Mouse (Mus musculus) MEL-GATA-1-ER (cell line): Measurements from ENCODE around the gene Tmbim6.
A peak's percentile ranks its signal among the peaks of the same experiment; 100 is the strongest.
"Not testable (repeated sequence)": the region's sequence is repeated elsewhere in the genome, so short reads cannot be mapped to it uniquely, and the experiment has no call there.

Source experiments
- DNase-seq: peaks from one replicate; pipeline ENCODE4 v3.0.0-alpha.2; 2012; ENCODE audit warnings: low read depth; ENCODE audit errors: extremely low read depth

The Tmbim6 gene

DNA sequence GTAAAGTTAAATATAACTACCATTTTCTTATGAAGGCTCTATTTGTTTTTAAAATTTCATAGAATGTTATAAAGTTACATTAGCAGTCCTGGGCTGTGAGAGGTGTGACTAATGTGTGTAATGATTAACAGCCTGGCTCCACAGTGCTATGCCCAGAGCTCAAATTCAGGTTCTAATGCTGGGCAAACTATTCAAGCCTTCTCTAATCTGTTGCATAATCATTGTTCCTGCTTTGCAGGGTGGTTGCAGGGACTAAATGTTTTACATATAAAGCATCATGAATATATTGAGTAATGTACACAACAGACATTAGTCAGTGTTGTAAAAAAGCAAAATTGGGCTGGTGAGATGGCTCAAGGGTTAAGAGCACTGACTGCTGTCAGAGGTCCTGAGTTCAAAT lies 9.8 kb upstream of the Tmbim6 start:
- DNase-seq: no peak

DNA sequence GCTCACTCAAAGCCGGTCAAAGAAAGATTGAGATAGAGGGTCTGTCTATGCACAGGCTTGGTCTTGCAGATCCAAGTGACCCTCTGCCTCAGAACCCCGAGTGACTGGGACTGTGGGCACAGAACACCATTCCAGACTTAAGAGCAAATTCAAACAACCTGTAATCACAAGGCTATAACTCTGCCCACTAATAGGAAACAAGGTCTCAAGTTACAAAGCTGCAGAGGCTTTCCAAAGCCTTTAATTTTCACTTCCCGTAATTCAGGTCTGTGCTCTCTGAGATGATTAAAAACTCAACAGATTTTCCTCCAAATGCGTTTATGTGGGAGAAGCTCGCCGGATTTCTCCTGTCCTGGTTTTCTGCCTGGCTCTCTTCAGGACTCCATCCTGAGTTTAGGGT lies 8.6 kb upstream of the Tmbim6 start:
- DNase-seq: no peak

DNA sequence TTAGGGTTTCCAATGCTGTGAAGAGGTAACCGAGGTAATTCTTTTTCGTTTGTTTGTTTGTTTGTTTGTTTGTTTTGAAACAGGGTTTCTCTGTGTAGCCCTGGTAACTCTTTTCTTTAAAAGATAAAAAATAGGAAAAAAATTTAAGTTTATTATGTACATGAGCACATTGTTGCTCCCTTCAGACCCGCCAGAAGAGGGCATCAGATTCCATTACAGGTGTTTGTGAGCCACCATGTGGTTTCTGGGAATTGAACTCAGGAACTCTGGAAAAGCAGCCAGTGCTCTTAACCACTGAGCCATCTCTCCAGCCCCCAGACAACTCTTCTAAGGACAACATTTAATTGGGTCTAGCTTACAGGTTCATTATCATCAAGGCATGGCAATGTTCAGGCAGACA lies 6.6 kb upstream of the Tmbim6 start:
- not testable (repeated sequence) for DNase-seq

DNA sequence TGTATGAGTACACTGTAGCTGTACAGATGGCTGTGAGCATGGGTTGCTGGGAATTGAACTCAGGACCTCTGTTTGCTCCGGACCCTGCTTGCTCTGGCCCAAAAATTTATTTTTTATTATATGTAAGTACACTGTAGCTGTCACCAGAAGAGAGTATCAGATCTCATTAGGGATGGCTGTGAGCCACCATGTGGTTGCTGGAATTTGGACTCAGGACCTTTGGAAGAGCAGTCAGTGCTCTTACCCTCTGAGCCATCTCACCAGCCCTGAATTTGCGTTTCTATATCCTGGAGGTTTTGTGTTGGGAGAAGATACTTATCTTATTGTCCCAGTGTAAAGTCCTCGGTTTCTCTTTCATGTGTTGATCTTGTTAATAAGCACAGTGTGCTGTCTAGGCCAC lies 5.9 kb upstream of the Tmbim6 start:
- no peak for DNase-seq

DNA sequence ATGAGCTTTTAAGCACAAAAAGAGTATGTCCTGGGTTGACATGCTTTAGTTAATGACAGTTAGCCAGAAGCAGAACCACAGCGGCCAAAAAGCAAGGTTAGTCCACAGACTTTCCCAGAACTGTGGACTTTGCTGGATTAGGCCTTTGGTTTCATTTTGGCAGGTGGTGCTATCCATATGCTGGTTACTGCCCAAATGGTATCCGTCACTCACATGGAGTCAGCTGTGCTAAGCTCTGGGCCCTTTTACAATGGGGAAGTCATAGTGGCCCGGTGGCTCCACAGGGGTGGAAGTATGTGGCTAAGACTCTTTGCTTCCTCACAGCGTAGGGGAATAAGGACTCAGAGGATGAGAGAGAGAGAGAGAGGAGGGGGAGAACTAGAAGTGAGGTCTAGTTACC lies 4.7 kb upstream of the Tmbim6 start:
- peak; percentile 21 for DNase-seq

DNA sequence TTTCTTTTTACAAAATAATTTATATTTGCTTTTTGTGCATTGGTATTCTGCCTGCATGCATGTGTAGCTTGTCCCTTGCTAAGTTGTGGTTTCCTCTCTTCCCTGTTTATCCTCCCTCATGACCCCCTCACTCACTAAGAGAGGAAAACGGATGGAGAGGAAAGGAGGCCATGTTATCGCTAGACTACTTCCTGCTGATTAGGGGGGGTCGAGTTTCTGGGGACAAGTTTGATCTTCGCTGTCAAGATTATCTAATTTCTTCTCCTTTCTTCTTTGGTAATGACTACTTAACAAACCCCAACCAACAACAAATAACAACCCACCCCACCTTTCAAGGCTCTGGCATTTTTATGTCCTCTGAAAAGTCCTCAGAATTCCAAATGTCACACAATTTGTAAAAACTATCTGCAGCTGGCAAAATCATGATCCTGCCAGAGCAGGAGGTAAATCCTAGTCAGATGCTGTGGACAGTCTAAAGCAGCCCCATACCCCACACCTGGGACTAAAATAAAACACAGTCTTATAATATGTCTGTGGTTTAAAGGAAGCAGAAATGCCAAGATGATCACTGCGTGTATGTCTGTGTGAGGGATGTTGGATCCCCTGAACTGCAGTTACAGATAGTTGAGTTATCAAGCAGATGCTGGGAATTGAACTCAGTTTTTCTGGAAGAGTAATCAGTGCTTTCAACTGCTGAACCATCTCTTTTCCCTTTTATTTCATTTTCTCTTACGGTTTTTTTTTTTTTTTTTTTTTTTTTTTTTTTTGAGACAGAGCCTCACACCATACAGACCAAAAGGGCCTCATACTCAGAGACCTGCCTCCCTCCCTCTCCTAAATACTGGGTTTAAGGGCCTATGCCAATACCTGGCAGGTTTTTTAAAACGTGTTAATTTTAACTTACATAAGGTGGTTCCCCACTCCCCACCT lies 1.9 kb upstream of the Tmbim6 start:
- peak; percentile 33 for DNase-seq

DNA sequence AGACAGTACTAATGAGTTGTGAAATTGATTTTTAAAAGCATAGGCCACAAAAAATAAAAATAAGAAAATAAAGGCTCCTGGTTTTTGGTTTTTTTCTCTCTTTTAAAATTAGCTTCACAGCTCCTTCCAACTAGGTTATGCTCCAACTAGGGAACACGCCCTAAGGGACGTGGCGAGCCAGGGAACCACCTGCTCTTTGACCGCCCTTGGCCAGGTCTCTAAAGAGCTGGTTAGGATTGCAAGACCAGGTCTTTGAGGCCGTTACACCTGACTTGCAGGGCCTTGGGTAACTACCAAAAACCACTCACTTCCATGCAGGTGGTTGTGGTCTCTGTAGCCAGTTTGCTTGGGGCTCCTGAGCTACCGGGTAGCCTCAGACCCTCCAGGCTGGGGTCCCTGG lies 707 bp upstream of the Tmbim6 start:
- no peak for DNase-seq

DNA sequence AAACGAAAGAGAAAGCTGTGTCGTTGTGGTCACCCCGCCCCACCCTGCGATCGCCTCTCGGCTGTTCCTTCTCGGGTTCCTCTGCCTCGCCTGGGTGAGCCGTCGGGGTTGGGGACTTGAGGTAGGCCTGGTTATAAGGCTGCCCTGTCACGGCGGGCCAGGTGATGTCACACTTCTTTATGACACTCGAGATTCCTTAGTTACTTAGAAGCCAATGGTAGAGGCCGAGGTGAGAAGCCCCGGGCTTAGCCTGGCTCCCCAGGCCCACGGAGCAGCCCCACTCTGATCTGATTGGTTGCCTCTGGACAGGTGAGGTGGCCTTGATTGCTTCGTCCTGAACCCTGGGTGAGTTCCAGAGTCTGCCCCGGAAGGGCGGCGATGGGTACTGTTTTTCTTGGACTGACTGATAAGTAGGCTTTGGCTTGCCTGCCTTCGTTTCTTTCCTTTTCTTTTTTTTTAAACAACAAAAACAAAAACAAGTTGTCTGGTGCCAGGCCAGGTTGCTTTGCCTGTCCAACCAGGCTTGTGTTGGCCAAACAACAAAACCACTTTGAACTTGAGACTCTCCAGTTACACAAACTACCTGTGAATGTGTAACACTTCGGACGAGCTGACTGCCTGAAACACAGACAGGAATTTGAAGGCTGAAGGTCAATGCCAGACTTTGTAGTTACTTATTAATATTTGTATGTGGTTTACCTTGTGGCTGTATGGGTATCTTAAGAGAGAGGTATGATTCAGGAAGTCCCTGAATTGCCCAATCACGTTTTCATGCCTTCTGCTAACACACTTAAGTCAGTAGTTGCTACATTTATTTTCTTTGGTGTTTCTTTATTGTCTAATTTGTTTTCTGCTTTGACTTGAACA lies 937 bp downstream of the Tmbim6 start:
- peak; percentile 56 for DNase-seq

DNA sequence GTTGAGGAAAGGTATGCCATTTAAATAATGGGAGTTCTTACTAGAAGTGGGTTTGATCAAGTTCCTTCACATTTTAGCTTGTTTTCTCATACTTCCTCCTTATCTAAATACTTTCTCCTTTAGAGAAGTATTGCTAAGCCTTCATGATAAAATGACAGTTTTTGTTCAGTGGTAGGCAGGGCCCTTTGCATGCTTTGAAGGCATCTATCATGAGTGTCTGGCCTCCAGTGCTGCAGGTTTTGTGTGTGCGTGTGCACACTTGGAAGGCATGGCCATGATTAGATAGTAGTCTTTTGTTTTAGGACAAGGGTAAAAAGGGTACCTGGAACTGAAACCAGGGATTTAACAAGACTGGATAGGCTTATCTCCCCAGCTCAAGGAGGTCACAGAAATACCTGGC lies 3.8 kb downstream of the Tmbim6 start:
- peak; percentile 49 for DNase-seq

DNA sequence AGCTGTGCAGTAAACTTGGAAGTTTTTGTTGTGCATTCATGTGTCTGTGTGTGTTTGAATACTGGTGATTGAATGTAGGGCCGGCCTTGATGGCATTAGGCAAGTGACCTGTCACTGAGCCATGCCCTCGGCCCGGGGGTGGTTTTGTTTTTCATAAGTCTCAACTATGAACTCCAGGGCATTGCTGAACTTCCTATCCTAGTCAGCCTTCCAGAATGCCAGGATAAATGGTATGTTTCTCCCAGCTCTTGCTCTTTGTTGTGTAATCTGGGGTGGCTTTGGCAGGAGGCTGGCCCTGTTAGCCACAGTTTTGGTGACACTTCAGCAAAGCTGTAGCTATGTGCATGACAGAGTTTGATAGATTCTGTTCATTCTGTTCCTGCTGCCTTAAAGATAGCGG lies 4.2 kb downstream of the Tmbim6 start:
- no peak for DNase-seq

DNA sequence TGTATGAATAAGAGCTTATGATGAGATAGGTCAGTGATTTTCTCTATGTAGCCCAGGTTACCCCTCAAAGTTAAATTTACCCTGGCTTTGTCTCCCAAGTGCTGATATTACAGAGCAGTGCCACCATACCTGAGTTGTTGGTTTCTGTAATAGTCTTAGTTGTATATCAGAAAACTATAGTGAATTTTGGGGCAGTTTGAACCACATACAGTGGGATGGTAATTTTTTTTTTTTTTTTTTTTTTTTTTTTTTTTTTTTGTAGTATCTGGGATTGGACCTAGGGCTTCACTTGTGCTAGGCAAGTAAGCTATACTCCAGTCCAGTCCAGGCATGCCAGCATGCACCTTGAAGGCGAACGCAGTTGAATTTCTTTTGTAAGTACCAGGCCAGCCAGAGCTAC lies 4.9 kb downstream of the Tmbim6 start:
- DNase-seq: no peak

DNA sequence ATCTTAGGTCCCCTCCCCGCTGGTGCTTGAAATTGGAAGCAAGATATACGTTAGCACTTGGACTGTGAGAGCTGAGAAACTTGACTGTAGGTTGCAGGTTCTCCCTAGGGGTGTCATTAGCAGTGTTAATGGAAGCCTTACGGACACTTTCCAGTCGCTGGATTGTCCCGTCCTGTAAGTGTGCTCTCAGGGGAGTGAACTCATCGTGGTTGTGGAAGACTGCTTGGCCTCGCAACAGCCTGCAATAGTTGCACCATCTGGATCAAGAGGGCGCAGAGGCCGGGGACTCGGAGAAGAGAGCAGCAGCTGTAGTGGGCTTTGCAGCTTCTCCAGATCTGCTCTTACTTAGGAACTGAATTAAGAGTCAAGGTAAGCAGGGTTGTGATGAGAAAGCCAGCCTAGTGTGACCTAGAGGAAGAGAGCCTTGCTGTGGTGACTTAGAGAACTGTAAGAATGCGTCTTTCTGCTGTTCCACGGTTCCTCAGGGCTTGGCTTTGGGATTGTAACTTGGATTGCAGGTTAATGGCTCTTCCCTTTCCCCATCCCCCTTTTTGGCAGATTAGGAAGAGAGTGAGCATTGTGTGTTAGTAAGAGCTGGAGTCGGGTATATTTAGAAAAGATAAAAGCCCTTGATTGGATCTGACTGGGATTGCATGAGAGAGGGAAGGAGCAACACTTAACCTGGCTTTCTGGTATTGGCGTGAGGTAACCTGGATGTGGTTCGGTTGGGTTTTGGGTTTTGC lies 7.0 kb downstream of the Tmbim6 start:
- DNase-seq: no peak

DNA sequence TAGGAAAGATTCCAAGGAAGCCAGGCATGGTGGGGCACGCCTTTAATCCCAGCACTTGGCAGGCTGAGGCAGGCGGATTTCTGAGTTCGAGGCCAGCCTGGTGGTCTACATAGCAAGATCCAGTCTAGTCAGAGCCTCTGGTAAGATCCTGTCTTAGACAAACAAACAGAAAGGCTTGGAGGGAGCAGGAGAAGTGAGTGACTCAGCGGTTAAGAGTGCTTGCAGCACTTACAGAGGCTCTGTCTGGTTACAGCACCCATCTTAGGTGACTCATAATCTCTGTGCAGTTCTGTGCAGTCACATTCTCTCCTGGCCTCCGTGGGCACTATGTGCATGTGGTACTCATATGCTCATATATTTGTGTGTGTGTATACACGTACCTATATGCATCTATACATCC lies 7.9 kb downstream of the Tmbim6 start:
- peak; percentile 26 for DNase-seq

DNA sequence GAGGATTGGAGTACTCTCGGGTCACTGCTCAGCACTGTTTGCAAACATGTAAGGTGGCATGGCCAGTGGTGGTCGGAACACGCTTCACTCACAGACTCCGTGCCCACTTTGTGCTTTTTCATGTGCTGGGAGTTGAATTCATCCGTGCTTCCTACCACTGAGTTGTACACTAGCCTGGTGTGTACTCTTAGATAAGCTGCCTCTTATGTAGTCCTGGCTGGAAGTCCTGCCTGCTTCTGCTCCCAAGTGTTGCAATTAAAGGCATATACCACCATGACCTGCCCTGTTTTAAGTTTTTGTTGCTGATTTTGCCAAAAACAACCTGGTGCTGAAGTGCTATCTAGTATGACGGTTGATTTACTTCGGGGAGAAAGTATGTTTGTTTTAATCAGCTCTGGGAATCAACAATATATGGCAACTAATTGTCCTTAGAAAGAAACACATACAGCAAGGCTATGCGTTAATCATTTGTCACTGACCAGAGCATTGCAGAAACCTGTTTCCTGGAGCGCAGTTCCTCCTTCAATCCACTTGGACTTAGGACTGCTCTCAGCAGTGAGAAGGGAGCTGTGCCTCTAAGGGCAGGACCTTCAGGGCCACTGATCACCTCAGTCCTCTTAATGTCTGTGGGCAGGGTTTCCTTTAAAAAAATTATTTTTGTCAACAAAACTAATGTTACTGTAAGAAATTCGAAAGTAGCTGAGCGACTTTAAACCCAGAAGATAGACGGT lies 10.6 kb downstream of the Tmbim6 start:
- DNase-seq: no peak

DNA sequence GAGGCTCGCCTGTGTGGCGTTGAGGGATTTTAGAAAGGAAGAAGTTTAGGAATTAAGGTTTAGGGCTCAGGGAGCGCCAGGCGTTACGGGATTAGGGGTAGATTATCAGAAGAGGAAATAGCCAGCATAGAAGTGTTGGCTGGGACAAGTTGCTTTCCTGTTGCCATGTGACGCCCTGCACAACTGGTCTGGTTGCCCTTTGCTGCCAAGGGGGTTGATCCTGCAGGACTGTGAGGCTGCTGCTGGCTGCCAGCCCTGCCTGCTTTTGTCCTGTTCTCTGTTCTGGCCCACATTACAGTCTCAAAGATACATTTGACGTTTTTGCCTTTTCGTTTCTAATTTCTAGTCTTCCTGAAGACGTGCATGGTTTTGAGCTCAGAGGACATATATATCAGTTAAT lies 12.5 kb downstream of the Tmbim6 start:
- DNase-seq: no peak

DNA sequence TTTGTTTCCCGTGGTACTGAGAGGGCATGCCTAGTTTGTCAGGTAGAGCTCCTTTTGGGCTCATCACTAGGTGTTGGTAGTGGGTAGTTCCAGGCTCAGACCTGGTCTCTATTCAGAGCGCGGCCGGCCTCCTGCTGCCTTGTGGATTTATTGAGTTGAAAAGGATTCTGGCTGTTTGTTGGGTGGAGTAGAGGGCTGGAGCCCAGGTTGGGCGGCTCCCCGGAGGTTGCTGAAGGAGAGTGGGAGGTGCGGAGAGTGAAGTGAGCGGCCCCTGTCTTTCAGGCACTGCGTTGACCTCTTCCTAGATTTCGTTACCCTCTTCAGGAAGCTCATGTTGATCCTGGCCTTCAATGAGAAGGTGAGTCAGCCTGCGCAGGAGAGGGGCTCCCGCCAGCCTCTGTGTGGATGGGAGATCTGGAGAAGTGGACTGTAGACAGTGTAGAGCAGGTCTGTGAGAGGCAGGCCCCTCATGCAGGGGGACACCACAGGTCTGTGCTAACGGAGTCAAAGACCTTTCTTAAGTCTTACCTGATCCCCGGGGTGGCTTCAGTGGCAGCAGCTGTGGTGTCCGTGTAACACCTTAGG lies 14.4 kb downstream of the Tmbim6 start:
- no peak for DNase-seq

DNA sequence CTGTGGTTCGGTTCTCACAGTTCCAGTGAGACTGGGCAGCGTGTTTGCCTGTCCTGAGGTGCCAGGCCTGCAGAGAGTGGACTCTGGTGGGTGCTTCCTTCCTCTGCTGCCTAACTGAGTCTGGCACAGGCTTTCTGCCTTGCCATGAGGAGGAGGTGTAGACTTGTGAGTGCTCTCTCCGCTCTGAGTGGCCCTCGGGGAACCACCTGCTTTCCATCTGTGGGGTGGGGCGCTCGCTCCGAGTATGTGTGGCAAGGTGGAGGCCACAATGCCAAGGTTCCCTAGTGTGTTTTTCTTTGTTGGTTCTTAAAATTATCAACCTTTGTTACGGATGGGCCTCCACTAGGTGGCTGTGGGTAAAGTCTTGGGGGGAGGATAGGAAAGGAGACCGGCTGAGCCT lies 16.2 kb downstream of the Tmbim6 start:
- no peak for DNase-seq

DNA sequence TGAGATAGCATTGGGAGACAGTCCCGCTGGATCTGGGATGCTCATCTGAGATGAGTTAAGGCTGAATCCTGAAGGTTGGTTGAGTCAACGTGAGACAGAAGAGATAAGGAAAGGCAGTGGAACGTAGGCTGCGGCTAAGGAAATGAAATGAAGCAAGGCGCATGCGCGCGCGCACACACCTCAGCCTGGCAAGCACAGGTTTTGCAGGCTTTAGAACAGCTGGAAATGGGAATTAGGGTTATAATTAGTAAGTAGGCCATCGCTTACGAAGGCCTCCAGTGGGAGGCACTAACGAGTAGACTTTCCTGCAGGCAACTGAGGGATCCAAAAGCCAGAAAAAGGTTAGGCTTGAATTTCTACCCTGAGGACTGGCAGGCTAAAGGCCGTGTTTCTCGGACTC lies 19.1 kb downstream of the Tmbim6 start:
- no peak for DNase-seq

DNA sequence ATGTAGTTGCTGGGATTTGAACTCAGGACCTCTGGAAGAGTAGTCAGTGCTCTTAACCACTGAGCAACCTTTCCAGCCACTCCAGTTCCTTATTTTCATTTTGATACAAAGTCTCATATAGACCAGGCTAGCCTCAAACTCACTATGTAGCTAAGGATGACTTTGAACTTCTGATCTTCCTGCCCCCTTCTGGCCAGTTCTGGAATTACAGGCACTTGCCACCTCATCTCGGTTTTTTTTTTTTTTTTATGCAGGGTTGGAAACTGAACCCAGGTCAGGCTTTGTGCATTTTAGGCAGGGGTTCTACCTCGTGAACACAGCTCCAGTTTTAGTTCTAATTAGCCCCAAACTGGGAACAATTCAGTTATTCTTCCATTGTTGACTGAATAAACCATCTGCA lies 23.1 kb downstream of the Tmbim6 start:
- peak; percentile 76 for DNase-seq

DNA sequence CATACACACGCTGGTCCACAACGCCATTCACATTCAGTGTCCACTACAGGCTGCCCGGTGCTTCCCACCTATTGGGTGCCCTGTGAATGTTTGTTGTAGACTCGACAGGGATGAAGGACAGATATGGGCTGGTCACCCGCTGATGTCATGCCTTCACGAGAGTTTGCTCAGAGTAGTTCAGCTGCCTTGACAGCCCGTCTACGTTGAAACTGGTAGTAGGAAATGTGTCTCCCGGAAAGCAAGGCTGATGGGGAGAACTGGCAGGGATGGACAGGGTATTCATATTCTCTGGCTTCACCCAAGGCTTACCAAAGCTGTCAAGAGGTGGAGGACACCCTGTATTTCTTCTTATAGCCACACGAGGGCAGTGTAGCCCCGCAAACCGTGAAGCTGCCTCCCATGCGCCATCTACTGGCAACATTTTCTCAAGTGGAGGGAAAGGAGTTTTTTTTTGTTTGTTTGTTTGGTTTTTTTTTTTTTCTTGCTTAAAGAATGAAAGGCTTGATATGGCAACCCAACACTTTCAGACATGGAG lies 23.7 kb downstream of the Tmbim6 start:
- DNase-seq: peak; percentile 75
